Mouse (Mus musculus): Measurements from ENCODE around the gene Gys1. TPM values are rescaled to one million over a fixed set of nuclear protein-coding genes. Genes with fewer than 3 reads are reported as not detected.

Gene Gys1
- polyA plus RNA-seq, 2 experiments: 35.8 to 44.1 TPM

DNA sequence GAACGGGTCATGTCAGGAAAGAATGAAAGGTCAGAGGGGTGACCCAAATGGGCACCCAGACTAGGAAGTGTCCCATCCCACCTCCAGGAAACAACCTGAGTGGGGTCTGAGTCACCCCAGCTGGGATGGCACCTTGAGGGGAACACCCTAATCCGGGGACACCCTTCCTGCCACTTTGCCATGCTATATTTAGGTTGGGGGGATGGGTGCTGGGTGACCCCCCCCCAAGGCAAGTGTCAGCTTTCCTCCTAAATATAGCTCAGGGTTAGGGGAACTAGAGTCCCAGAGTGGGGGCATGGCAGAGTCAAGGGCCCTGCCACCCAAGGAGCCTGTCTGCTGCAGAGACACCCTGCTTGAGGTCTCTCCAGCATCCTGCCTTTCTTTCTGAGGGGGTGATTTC is 22.2 kb upstream of the Gys1 start:
- no peak overlapping the region for H3K4me2 ChIP-seq (replicated peaks; ENCODE audit: low read depth, low read length, severe bottlenecking)
- H3K4me1 ChIP-seq (ENCODE audit: control insufficient read depth, insufficient read depth, low read length): peaks cover 4% of the 10 kb centered on the region
- H3K9ac ChIP-seq (ENCODE audit: low read depth, low read length, severe bottlenecking): no peak overlapping the region
- H3K9me3 ChIP-seq (ENCODE audit: control insufficient read depth, low read length): no peaks in the 10 kb centered on the region
- peaks cover 76% of the 10 kb centered on the region for H3K27me3 ChIP-seq (ENCODE audit: control insufficient read depth, insufficient read depth, low read length)
- no peak for DNase-seq (ENCODE audit: low spot score)
- no peaks in the 10 kb centered on the region for H3K36me3 ChIP-seq (ENCODE audit: control insufficient read depth, insufficient read depth, low read length)
- WGBS: 81% methylated on average over 2 of the region's 2 CpGs
- H3K4me3 ChIP-seq (replicated peaks; ENCODE audit: low read length): no peak overlapping the region
- ATAC-seq (ENCODE audit: low FRiP score, low read depth): no peak
- TF ChIP-seq POLR2A (IDR thresholded peaks at IDR 0.05; ENCODE audit: borderline replicate concordance, extremely low read depth, insufficient read depth, insufficient read length): no peak
- H3K27ac ChIP-seq (replicated peaks; ENCODE audit: low read depth, low read length): no peak overlapping the region

DNA sequence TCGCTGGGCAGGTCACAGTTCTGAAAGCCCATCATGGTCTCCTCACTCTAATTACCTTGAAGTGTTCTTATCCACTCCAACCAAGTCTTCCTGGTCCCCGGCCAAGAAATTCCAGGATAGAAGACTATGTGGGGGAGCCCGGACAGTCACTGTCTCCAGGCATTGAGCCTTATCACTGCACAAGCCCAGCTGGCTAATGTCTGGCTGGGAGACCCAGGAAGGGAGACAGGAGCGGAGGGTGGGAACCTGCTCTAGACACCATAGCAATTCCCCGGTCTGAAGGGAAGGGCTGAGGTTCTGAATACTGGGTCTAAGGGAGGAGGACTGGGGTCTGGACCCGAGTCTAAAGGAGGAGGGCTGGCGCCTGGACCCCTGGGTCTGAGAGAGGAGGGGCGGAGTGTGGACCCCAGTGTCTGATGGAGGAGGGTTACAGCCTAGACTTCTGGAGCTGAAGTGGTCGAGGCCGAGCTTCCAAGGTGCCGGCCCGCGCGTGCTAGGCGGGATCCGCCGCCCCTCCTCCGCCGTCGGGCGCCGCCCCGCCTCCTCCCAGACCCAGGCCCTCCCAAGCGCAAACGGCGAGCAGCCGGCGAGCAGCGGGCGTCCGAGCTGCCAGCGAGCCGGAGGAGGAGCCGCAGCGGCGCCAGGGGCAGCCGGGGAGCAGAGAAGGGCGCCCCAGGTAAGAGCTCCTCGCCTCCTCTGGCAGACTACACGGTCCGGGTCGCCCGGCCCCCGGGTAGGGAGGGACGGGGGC is 21.4 kb upstream of the Gys1 start, which contains the start of gene Ntf5:
Ntf5 (plus strand) TSS at position 583 of the 751 bp plus-strand sequence.
- H3K4me2 ChIP-seq (replicated peaks; ENCODE audit: low read depth, low read length, severe bottlenecking): peak within 1 kb of the TSS; percentile 83
- DNase-seq (ENCODE audit: low spot score): no peak
- H3K27me3 ChIP-seq (ENCODE audit: control insufficient read depth, insufficient read depth, low read length): peaks cover 67% of the 10 kb centered on the region
- no peaks in the 10 kb centered on the region for H3K9me3 ChIP-seq (ENCODE audit: control insufficient read depth, low read length)
- peak; percentile 58 for ATAC-seq (ENCODE audit: low FRiP score, low read depth)
- no peak for TF ChIP-seq POLR2A (IDR thresholded peaks at IDR 0.05; ENCODE audit: borderline replicate concordance, extremely low read depth, insufficient read depth, insufficient read length)
- WGBS: 5% methylated on average over 37 of the region's 45 CpGs
- peaks cover 4% of the 10 kb centered on the region for H3K4me1 ChIP-seq (ENCODE audit: control insufficient read depth, insufficient read depth, low read length)
- peak within 1 kb of the TSS; percentile 58 for H3K4me3 ChIP-seq (replicated peaks; ENCODE audit: low read length)
- no peaks in the 10 kb centered on the region for H3K36me3 ChIP-seq (ENCODE audit: control insufficient read depth, insufficient read depth, low read length)
- no peak within 1 kb of the TSS; the same call in 1 of the 2 replicates for H3K27ac ChIP-seq (replicated peaks; ENCODE audit: low read depth, low read length)
- H3K9ac ChIP-seq (ENCODE audit: low read depth, low read length, severe bottlenecking): peak within 1 kb of the TSS; percentile 68

DNA sequence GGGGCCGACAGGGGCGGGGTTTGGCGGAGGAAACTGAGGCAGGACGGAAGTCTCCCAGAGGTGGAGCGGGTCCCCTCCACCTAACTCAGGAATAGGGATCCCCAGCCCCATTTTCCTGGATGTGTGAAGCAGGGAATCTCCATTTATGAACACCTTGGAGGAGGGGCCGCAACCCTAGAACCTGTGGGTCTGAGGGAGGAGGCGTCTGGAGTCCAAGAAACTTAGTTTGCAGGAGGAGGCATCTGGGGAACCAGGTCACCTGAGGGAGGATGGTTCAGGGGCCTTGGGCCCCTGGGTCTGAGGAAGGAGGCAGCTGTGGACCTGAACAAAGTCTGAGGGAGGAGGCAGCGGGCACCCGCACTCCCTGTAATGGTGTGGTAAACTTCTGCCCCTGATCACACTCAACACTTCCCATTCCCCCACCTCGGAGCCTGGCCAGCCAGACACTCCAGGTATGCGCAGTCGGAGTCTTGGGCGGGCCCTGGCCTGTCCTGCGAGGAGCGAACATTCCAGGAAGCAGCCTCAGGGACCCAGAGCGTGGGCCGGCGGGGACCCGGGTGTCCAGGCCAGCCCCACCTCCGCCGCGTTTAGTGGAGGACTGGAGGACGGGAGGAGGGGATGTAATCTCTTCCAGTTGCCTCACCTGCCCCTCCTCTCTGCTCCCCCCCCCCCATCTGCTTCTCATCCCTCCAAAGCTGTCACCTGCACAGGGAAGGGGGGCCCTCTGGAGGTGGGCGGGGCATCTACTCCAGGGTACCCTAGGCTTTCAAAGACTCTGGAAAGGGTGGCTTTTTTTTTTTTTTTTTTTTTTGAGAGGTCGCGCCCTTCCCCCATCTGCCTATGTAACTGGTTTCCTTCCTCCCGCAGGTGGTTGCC is 20.5 kb upstream of the Gys1 start:
- ATAC-seq (ENCODE audit: low FRiP score, low read depth) (peak; percentile 20), DNase-seq (ENCODE audit: low spot score) (peak; percentile 18)
- no peak for TF ChIP-seq POLR2A (IDR thresholded peaks at IDR 0.05; ENCODE audit: borderline replicate concordance, extremely low read depth, insufficient read depth, insufficient read length)
- WGBS: 2% methylated on average over 21 of the region's 27 CpGs
- no peaks in the 10 kb centered on the region for H3K9me3 ChIP-seq (ENCODE audit: control insufficient read depth, low read length)
- no peaks in the 10 kb centered on the region for H3K36me3 ChIP-seq (ENCODE audit: control insufficient read depth, insufficient read depth, low read length)
- peak overlapping the region; percentile 83 for H3K4me2 ChIP-seq (replicated peaks; ENCODE audit: low read depth, low read length, severe bottlenecking)
- peaks cover 4% of the 10 kb centered on the region for H3K4me1 ChIP-seq (ENCODE audit: control insufficient read depth, insufficient read depth, low read length)
- peaks cover 62% of the 10 kb centered on the region for H3K27me3 ChIP-seq (ENCODE audit: control insufficient read depth, insufficient read depth, low read length)
- H3K9ac ChIP-seq (ENCODE audit: low read depth, low read length, severe bottlenecking): peak overlapping the region; percentile 68
- no peak overlapping the region; the same call in 1 of the 2 replicates for H3K27ac ChIP-seq (replicated peaks; ENCODE audit: low read depth, low read length)
- H3K4me3 ChIP-seq (replicated peaks; ENCODE audit: low read length): peak overlapping the region; percentile 58

DNA sequence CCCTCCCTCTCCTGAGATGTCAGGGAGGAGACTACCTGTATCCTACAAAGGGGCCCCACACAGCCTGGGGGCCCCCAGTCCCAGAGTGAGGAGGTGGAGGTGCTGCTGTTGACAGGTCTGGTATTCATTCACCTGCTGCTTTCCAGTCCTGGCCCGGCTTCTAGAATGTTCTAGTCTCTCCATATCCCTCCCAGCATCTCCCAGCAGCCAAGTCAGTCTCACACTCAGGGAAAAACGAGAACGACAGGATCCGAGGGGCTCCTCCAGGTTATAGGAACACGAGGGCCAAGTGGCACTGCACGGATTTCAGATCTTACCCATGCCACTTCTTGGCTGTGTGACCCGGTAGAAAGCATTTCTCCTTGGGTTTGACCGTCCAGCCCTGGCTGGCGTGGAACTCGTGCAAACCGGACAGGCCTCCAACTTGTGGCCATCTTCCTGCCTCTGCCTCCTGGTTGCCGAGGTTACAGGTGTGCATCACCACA is 19.9 kb upstream of the Gys1 start:
- Histone ChIP-seq H3K27ac (replicated peaks; ENCODE audit: low read depth, low read length) (no peak overlapping the region), H3K36me3 (ENCODE audit: control insufficient read depth, insufficient read depth, low read length) (no peaks in the 10 kb centered on the region), H3K4me2 (replicated peaks; ENCODE audit: low read depth, low read length, severe bottlenecking) (no peak overlapping the region; the same call in 1 of the 2 replicates), H3K4me3 (replicated peaks; ENCODE audit: low read length) (peak overlapping the region; percentile 58; the same call in 1 of the 2 replicates), H3K9ac (ENCODE audit: low read depth, low read length, severe bottlenecking) (no peak overlapping the region), H3K4me1 (ENCODE audit: control insufficient read depth, insufficient read depth, low read length) (peaks cover 6% of the 10 kb centered on the region), H3K9me3 (ENCODE audit: control insufficient read depth, low read length) (no peaks in the 10 kb centered on the region), H3K27me3 (ENCODE audit: control insufficient read depth, insufficient read depth, low read length) (peaks cover 62% of the 10 kb centered on the region)
- no peak for DNase-seq (ENCODE audit: low spot score)
- TF ChIP-seq POLR2A (IDR thresholded peaks at IDR 0.05; ENCODE audit: borderline replicate concordance, extremely low read depth, insufficient read depth, insufficient read length): no peak
- WGBS: 42% methylated on average over 12 of the region's 12 CpGs
- ATAC-seq (ENCODE audit: low FRiP score, low read depth): no peak

DNA sequence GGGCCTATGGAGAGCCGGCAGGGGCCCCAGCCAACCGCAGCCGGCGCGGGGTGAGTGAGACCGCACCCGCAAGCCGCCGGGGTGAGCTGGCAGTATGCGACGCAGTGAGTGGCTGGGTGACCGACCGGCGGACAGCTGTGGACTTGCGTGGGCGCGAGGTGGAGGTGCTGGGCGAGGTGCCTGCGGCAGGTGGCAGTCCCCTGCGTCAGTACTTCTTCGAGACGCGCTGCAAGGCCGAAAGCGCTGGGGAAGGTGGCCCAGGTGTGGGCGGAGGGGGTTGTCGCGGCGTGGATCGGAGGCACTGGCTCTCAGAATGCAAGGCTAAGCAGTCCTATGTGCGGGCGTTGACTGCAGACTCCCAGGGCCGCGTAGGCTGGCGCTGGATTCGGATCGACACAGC is 19.0 kb upstream of the Gys1 start:
- peak overlapping the region; percentile 26; the same call in 1 of the 2 replicates for H3K4me2 ChIP-seq (replicated peaks; ENCODE audit: low read depth, low read length, severe bottlenecking)
- no peak overlapping the region for H3K4me3 ChIP-seq (replicated peaks; ENCODE audit: low read length)
- no peak overlapping the region for H3K27ac ChIP-seq (replicated peaks; ENCODE audit: low read depth, low read length)
- 14% methylated on average over 37 of the region's 37 CpGs for WGBS
- peaks cover 13% of the 10 kb centered on the region for H3K4me1 ChIP-seq (ENCODE audit: control insufficient read depth, insufficient read depth, low read length)
- DNase-seq (ENCODE audit: low spot score): no peak
- H3K9me3 ChIP-seq (ENCODE audit: control insufficient read depth, low read length): no peaks in the 10 kb centered on the region
- no peak for TF ChIP-seq POLR2A (IDR thresholded peaks at IDR 0.05; ENCODE audit: borderline replicate concordance, extremely low read depth, insufficient read depth, insufficient read length)
- peaks cover 61% of the 10 kb centered on the region for H3K27me3 ChIP-seq (ENCODE audit: control insufficient read depth, insufficient read depth, low read length)
- H3K36me3 ChIP-seq (ENCODE audit: control insufficient read depth, insufficient read depth, low read length): 0 out of 2 replicates have a peak, but pooled peaks cover 3% of the 10 kb centered on the region
- peak overlapping the region; percentile 0; the same call in 1 of the 2 replicates for H3K9ac ChIP-seq (ENCODE audit: low read depth, low read length, severe bottlenecking)
- no peak for ATAC-seq (ENCODE audit: low FRiP score, low read depth)

Measured in limb, embryonic 14.5 days (tissue).